Mouse (Mus musculus) limb, embryonic 13.5 days (tissue): ENCODE measurements at regions not wholly inside any gene's neighbourhood (a gene's known extent, or its start where the extent isn't known, plus 50 kb on each side); places are given as distances from the start of the nearest gene placed in this dataset.

Experiments
- ATAC-seq: fragments of 200-750 bp; cut with Nextera tagmentation; 2 replicates; pipeline ENCODE4 v1.8.0; 2017; ENCODE audit warnings: low read depth, moderate number of reproducible peaks, moderate TSS enrichment; ENCODE audit not compliant: low FRiP score
- H3K27ac ChIP-seq: fragments of 300-500 bp; sonication (generic); 2 replicates; pipeline ENCODE4 v1.5.1; 2015; ENCODE audit warnings: inconsistent platforms, mild to moderate bottlenecking, moderate library complexity
- H3K27me3 ChIP-seq: fragments of 300-500 bp; sonication (generic); 2 replicates; pipeline ENCODE4 v1.6.1; 2015; ENCODE audit warnings: mild to moderate bottlenecking, inconsistent platforms
- H3K36me3 ChIP-seq: fragments of 300-500 bp; sonication (generic); 2 replicates; pipeline ENCODE4 v1.6.1; 2015; ENCODE audit warnings: inconsistent platforms, mild to moderate bottlenecking, moderate library complexity
- H3K4me1 ChIP-seq: fragments of 300-500 bp; sonication (generic); 2 replicates; pipeline ENCODE4 v1.6.1; 2015; ENCODE audit warnings: inconsistent platforms
- H3K4me2 ChIP-seq: fragments of 300-500 bp; sonication (generic); replicated peaks from 2 replicates; pipeline ENCODE4 v1.6.1; 2015; ENCODE audit warnings: inconsistent platforms, mild to moderate bottlenecking, moderate library complexity
- H3K4me3 ChIP-seq: fragments of 300-500 bp; sonication (generic); 2 replicates; pipeline ENCODE4 v1.5.1; 2015; ENCODE audit warnings: moderate library complexity, mild to moderate bottlenecking, inconsistent platforms
- H3K9ac ChIP-seq: fragments of 300-500 bp; sonication (generic); 2 replicates; pipeline ENCODE4 v1.6.1; 2015; ENCODE audit warnings: mild to moderate bottlenecking, inconsistent platforms
- H3K9me3 ChIP-seq: fragments of 300-500 bp; sonication (generic); 2 replicates; pipeline ENCODE4 v1.6.1; 2016; ENCODE audit warnings: inconsistent platforms
- WGBS: fragments of 180-500 bp; shearing (Covaris S2); methylation state at CpG from one replicate; pipeline ENCODE4 v1.1.7; 2015; 5-methylcytosine and 5-hydroxymethylcytosine counted together

GRCm38 (mm10) chr9:40598431-40598831 lies 67.2 kb upstream of the Gramd1b start:
- Histone ChIP-seq H3K4me1 (no peaks in the 10 kb centered on the region), H3K27ac (no peak overlapping the region), H3K4me2 (no peak overlapping the region), H3K9ac (no peak overlapping the region), H3K4me3 (no peak overlapping the region), H3K27me3 (no peaks in the 10 kb centered on the region), H3K36me3 (no peaks in the 10 kb centered on the region), H3K9me3 (0 out of 2 replicates have a peak, but pooled peaks cover 5% of the 10 kb centered on the region)
- ATAC-seq = no peak
- 71% methylated on average over 7 of the region's 7 CpGs for WGBS

GRCm38 (mm10) chr9:40587421-40587820 lies 56.2 kb upstream of the Gramd1b start:
- ATAC-seq = no peak
- Histone ChIP-seq H3K27ac (no peak overlapping the region), H3K4me1 (no peaks in the 10 kb centered on the region), H3K9me3 (no peaks in the 10 kb centered on the region), H3K36me3 (no peaks in the 10 kb centered on the region), H3K4me2 (no peak overlapping the region), H3K9ac (no peak overlapping the region), H3K27me3 (no peaks in the 10 kb centered on the region), H3K4me3 (no peak overlapping the region)
- 76% methylated on average over 2 of the region's 2 CpGs for WGBS

- no peaks in the 10 kb centered on the region for H3K9me3 ChIP-seq
- no peaks in the 10 kb centered on the region for H3K36me3 ChIP-seq
- ATAC-seq = no peak
- no peak overlapping the region for H3K27ac ChIP-seq
- 64% methylated on average over 7 of the region's 7 CpGs for WGBS
- no peak overlapping the region for H3K9ac ChIP-seq
- H3K4me2 ChIP-seq = no peak overlapping the region
- H3K27me3 ChIP-seq = no peaks in the 10 kb centered on the region
- no peak overlapping the region for H3K4me3 ChIP-seq
- no peaks in the 10 kb centered on the region for H3K4me1 ChIP-seq
Observed at GRCm38 (mm10) chr9:40586581-40586980, 55.4 kb upstream of the Gramd1b start.

- no peak overlapping the region for H3K4me3 ChIP-seq
- no peak for ATAC-seq
Observed at GRCm38 (mm10) chr9:40583554-40583953, 52.4 kb upstream of the Gramd1b start.

GRCm38 (mm10) chr9:40581854-40582253 lies 50.7 kb upstream of the Gramd1b start:
- no peak overlapping the region for H3K4me3 ChIP-seq

More at GRCm38 (mm10) chr9:40583554-40583953, 52.4 kb upstream of the Gramd1b start:
- no peak overlapping the region for H3K9ac ChIP-seq
- H3K27ac ChIP-seq = no peak overlapping the region
- H3K4me1 ChIP-seq = no peaks in the 10 kb centered on the region
- no peaks in the 10 kb centered on the region for H3K9me3 ChIP-seq
- no peaks in the 10 kb centered on the region for H3K36me3 ChIP-seq
- WGBS = 51% methylated on average over 11 of the region's 11 CpGs
- no peak overlapping the region for H3K4me2 ChIP-seq
- H3K27me3 ChIP-seq = no peaks in the 10 kb centered on the region

More at GRCm38 (mm10) chr9:40581854-40582253, 50.7 kb upstream of the Gramd1b start:
- H3K4me2 ChIP-seq = no peak overlapping the region
- no peak overlapping the region for H3K9ac ChIP-seq
- no peaks in the 10 kb centered on the region for H3K27me3 ChIP-seq
- H3K36me3 ChIP-seq = no peaks in the 10 kb centered on the region
- 70% methylated on average over 2 of the region's 2 CpGs for WGBS
- H3K4me1 ChIP-seq = no peaks in the 10 kb centered on the region
- no peak overlapping the region for H3K27ac ChIP-seq
- H3K9me3 ChIP-seq = no peaks in the 10 kb centered on the region
- no peak for ATAC-seq
